Mouse (Mus musculus) C2C12 (cell line): ENCODE data around the gene Zfhx3.

ENCODE experiments used
- CEBPB ChIP-seq: IDR thresholded peaks from one replicate; pipeline ENCODE4 v1.6.1; 2011; ENCODE audit warnings: low read depth, mild to moderate bottlenecking, control low read depth, moderate library complexity
- CTCF ChIP-seq: IDR thresholded peaks from one replicate; pipeline ENCODE4 v1.5.1; 2011; ENCODE audit not compliant: control insufficient read depth, insufficient read depth, insufficient read length
- MYOD1 ChIP-seq: IDR thresholded peaks from one replicate; pipeline ENCODE4 v1.6.1; 2011; ENCODE audit warnings: low read depth; ENCODE audit not compliant: control insufficient read depth, insufficient read length
- USF1 ChIP-seq: IDR thresholded peaks from one replicate; pipeline ENCODE4 v1.6.1; 2011; ENCODE audit warnings: low read depth, mild to moderate bottlenecking, control low read depth, moderate library complexity

DNA sequence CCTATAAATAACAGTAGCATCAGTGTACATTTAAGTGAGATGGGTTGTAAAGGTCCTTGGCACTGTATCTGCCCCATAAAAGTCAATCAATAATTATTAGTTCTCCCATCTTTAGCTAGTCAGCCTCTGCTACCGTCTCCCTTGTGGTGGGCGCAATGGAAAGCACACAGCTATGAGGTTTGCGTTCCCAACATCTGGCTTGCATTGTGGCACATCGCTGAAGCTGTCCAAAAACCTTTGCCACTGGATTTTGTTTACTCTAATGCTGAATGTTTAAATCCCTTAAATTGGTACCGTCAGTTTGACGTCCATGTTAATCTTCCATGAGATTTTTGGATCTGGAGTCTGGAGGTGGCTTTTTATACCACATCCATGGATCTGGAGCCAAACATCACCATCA is 428.3 kb downstream of the Zfhx3 start:
- TF ChIP-seq CTCF (no peak), USF1 (no peak), MYOD1 (no peak), CEBPB (no peak)
